Mouse (Mus musculus): ENCODE results near the gene Ccdc152. TPM values are rescaled to one million over a fixed set of nuclear protein-coding genes. Genes with fewer than 3 reads are reported as not detected.

Ccdc152 gene
- polyA plus RNA-seq, 1 experiment from 2014 or later = 0.15 TPM

- Histone ChIP-seq H3K4me1 (replicated peaks) (no peaks in the 10 kb centered on the region), H3K4me2 (no peak overlapping the region), H3K9me3 (no peaks in the 10 kb centered on the region), H3K4me3 (replicated peaks) (no peak overlapping the region), H3K27me3 (no peaks in the 10 kb centered on the region), H3K27ac (no peak overlapping the region), H3K9ac (replicated peaks) (no peak overlapping the region), H3K36me3 (peaks cover 10% of the 10 kb centered on the region; the same call in 1 of the 2 replicates)
- 76% methylated on average over 2 of the region's 2 CpGs for WGBS
- no peak for ATAC-seq (ENCODE audit: insufficient number of reproducible peaks, insufficient read depth, low FRiP score, low TSS enrichment, low read depth)
These were observed 13.3 kb upstream of the Ccdc152 start for GRCm38 (mm10) chr15:3316617-3317016.

- no peaks in the 10 kb centered on the region for H3K4me1 ChIP-seq (replicated peaks)
- no peaks in the 10 kb centered on the region for H3K27me3 ChIP-seq
- H3K4me2 ChIP-seq = no peak overlapping the region
- H3K9ac ChIP-seq (replicated peaks) = no peak overlapping the region
- no peak overlapping the region for H3K27ac ChIP-seq
- H3K4me3 ChIP-seq (replicated peaks) = no peak overlapping the region
- no peak for ATAC-seq (ENCODE audit: insufficient number of reproducible peaks, insufficient read depth, low FRiP score, low TSS enrichment, low read depth)
- H3K9me3 ChIP-seq = no peaks in the 10 kb centered on the region
- no peaks in the 10 kb centered on the region for H3K36me3 ChIP-seq
These were observed 9.6 kb upstream of the Ccdc152 start for GRCm38 (mm10) chr15:3312937-3313336.

- no peaks in the 10 kb centered on the region for H3K9me3 ChIP-seq
- 83% methylated on average over 3 of the region's 3 CpGs for WGBS
- H3K36me3 ChIP-seq = no peaks in the 10 kb centered on the region
- no peaks in the 10 kb centered on the region for H3K4me1 ChIP-seq (replicated peaks)
- no peak overlapping the region for H3K4me3 ChIP-seq (replicated peaks)
- no peak overlapping the region for H3K4me2 ChIP-seq
- no peak for ATAC-seq (ENCODE audit: insufficient number of reproducible peaks, insufficient read depth, low FRiP score, low TSS enrichment, low read depth)
- no peak overlapping the region for H3K9ac ChIP-seq (replicated peaks)
- H3K27me3 ChIP-seq = no peaks in the 10 kb centered on the region
- no peak overlapping the region for H3K27ac ChIP-seq
These were observed 6.5 kb upstream of the Ccdc152 start for GRCm38 (mm10) chr15:3309856-3310255.

- Histone ChIP-seq H3K4me3 (replicated peaks) (no peak overlapping the region), H3K4me2 (no peak overlapping the region), H3K36me3 (no peaks in the 10 kb centered on the region), H3K27me3 (no peaks in the 10 kb centered on the region), H3K9ac (replicated peaks) (no peak overlapping the region), H3K27ac (no peak overlapping the region), H3K4me1 (replicated peaks) (no peaks in the 10 kb centered on the region), H3K9me3 (no peaks in the 10 kb centered on the region)
- 73% methylated on average over 4 of the region's 4 CpGs for WGBS
- no peak for ATAC-seq (ENCODE audit: insufficient number of reproducible peaks, insufficient read depth, low FRiP score, low TSS enrichment, low read depth)
These were observed 2.8 kb downstream of the Ccdc152 start for GRCm38 (mm10) chr15:3300361-3301100.

- no peaks in the 10 kb centered on the region for H3K36me3 ChIP-seq
- H3K4me3 ChIP-seq (replicated peaks) = no peak overlapping the region
- no peaks in the 10 kb centered on the region for H3K27me3 ChIP-seq
- ATAC-seq (ENCODE audit: insufficient number of reproducible peaks, insufficient read depth, low FRiP score, low TSS enrichment, low read depth) = no peak
- no peak overlapping the region for H3K4me2 ChIP-seq
- no peak overlapping the region for H3K27ac ChIP-seq
- H3K9ac ChIP-seq (replicated peaks) = no peak overlapping the region
- H3K9me3 ChIP-seq = no peaks in the 10 kb centered on the region
- H3K4me1 ChIP-seq (replicated peaks) = no peaks in the 10 kb centered on the region
- WGBS = 80% methylated on average over 8 of the region's 8 CpGs
These were observed 5.7 kb downstream of the Ccdc152 start for GRCm38 (mm10) chr15:3297615-3298014.

- 85% methylated on average over 1 of the region's 1 CpGs for WGBS
- Histone ChIP-seq H3K36me3 (no peaks in the 10 kb centered on the region), H3K4me2 (no peak overlapping the region), H3K27me3 (no peaks in the 10 kb centered on the region), H3K4me1 (replicated peaks) (no peaks in the 10 kb centered on the region), H3K9ac (replicated peaks) (no peak overlapping the region), H3K4me3 (replicated peaks) (no peak overlapping the region), H3K27ac (no peak overlapping the region), H3K9me3 (no peaks in the 10 kb centered on the region)
- ATAC-seq (ENCODE audit: insufficient number of reproducible peaks, insufficient read depth, low FRiP score, low TSS enrichment, low read depth) = no peak
These were observed 7.3 kb downstream of the Ccdc152 start for GRCm38 (mm10) chr15:3295986-3296385.

- Histone ChIP-seq H3K9me3 (no peaks in the 10 kb centered on the region), H3K36me3 (no peaks in the 10 kb centered on the region), H3K4me3 (replicated peaks) (no peak overlapping the region), H3K27me3 (no peaks in the 10 kb centered on the region), H3K4me1 (replicated peaks) (no peaks in the 10 kb centered on the region), H3K27ac (no peak overlapping the region), H3K9ac (replicated peaks) (no peak overlapping the region), H3K4me2 (no peak overlapping the region)
- WGBS = 52% methylated on average over 1 of the region's 1 CpGs
- no peak for ATAC-seq (ENCODE audit: insufficient number of reproducible peaks, insufficient read depth, low FRiP score, low TSS enrichment, low read depth)
These were observed 9.8 kb downstream of the Ccdc152 start for GRCm38 (mm10) chr15:3293477-3293876.

GRCm38 (mm10) chr15:3290435-3290834 is 12.9 kb downstream of the Ccdc152 start:
- WGBS = 85% methylated on average over 3 of the region's 3 CpGs
- no peak overlapping the region for H3K27ac ChIP-seq
- no peaks in the 10 kb centered on the region for H3K36me3 ChIP-seq
- no peak overlapping the region for H3K4me3 ChIP-seq (replicated peaks)
- no peak for ATAC-seq (ENCODE audit: insufficient number of reproducible peaks, insufficient read depth, low FRiP score, low TSS enrichment, low read depth)
- H3K4me2 ChIP-seq = no peak overlapping the region
- H3K4me1 ChIP-seq (replicated peaks) = no peaks in the 10 kb centered on the region
- no peak overlapping the region for H3K9ac ChIP-seq (replicated peaks)
- no peaks in the 10 kb centered on the region for H3K27me3 ChIP-seq
- H3K9me3 ChIP-seq = no peaks in the 10 kb centered on the region

- Histone ChIP-seq H3K27ac (no peak overlapping the region), H3K4me1 (replicated peaks) (no peaks in the 10 kb centered on the region), H3K36me3 (no peaks in the 10 kb centered on the region), H3K9ac (replicated peaks) (no peak overlapping the region), H3K9me3 (no peaks in the 10 kb centered on the region), H3K4me2 (no peak overlapping the region), H3K27me3 (no peaks in the 10 kb centered on the region), H3K4me3 (replicated peaks) (no peak overlapping the region)
- no peak for ATAC-seq (ENCODE audit: insufficient number of reproducible peaks, insufficient read depth, low FRiP score, low TSS enrichment, low read depth)
These were observed 17.3 kb downstream of the Ccdc152 start for GRCm38 (mm10) chr15:3286032-3286431.

- H3K4me2 ChIP-seq = no peak overlapping the region
- H3K4me1 ChIP-seq (replicated peaks) = no peaks in the 10 kb centered on the region
- H3K4me3 ChIP-seq (replicated peaks) = no peak overlapping the region
- H3K9ac ChIP-seq (replicated peaks) = no peak overlapping the region
- no peaks in the 10 kb centered on the region for H3K27me3 ChIP-seq
- ATAC-seq (ENCODE audit: insufficient number of reproducible peaks, insufficient read depth, low FRiP score, low TSS enrichment, low read depth) = no peak
- 93% methylated on average over 1 of the region's 1 CpGs for WGBS
- peaks cover 10% of the 10 kb centered on the region; the same call in 1 of the 2 replicates for H3K36me3 ChIP-seq
- H3K27ac ChIP-seq = no peak overlapping the region
- no peaks in the 10 kb centered on the region for H3K9me3 ChIP-seq
These were observed 21.6 kb downstream of the Ccdc152 start for GRCm38 (mm10) chr15:3281737-3282136.

GRCm38 (mm10) chr15:3281216-3281615 is 22.1 kb downstream of the Ccdc152 start:
- Histone ChIP-seq H3K4me3 (replicated peaks) (no peak overlapping the region), H3K27ac (no peak overlapping the region), H3K27me3 (no peaks in the 10 kb centered on the region), H3K36me3 (peaks cover 10% of the 10 kb centered on the region; the same call in 1 of the 2 replicates), H3K9ac (replicated peaks) (no peak overlapping the region), H3K4me1 (replicated peaks) (no peaks in the 10 kb centered on the region), H3K4me2 (no peak overlapping the region), H3K9me3 (no peaks in the 10 kb centered on the region)
- ATAC-seq (ENCODE audit: insufficient number of reproducible peaks, insufficient read depth, low FRiP score, low TSS enrichment, low read depth) = no peak

- Histone ChIP-seq H3K27me3 (no peaks in the 10 kb centered on the region), H3K9ac (replicated peaks) (no peak overlapping the region), H3K36me3 (peaks cover 16% of the 10 kb centered on the region; the same call in 1 of the 2 replicates), H3K9me3 (no peaks in the 10 kb centered on the region), H3K4me3 (replicated peaks) (no peak overlapping the region), H3K4me1 (replicated peaks) (no peaks in the 10 kb centered on the region), H3K4me2 (no peak overlapping the region), H3K27ac (no peak overlapping the region)
- no peak for ATAC-seq (ENCODE audit: insufficient number of reproducible peaks, insufficient read depth, low FRiP score, low TSS enrichment, low read depth)
- 80% methylated on average over 7 of the region's 7 CpGs for WGBS
These were observed 24.1 kb downstream of the Ccdc152 start for GRCm38 (mm10) chr15:3279242-3279641.

All from limb, embryonic 12.5 days (tissue).